Mouse (Mus musculus) ES-Bruce4 (cell line): Measurements from ENCODE around the gene Supt20.

Experiments
- CTCF ChIP-seq: IDR thresholded peaks from one replicate; pipeline ENCODE4 v1.8.1; 2011; ENCODE audit warnings: low read depth, low read length
- EP300 ChIP-seq: IDR thresholded peaks from 2 replicates; pipeline ENCODE4 v1.6.1; 2011; ENCODE audit warnings: low read depth, low read length; ENCODE audit not compliant: insufficient read depth
- POLR2A ChIP-seq: IDR thresholded peaks from one replicate; pipeline ENCODE4 v1.8.1; 2011; ENCODE audit warnings: low read length; ENCODE audit not compliant: insufficient read depth

DNA sequence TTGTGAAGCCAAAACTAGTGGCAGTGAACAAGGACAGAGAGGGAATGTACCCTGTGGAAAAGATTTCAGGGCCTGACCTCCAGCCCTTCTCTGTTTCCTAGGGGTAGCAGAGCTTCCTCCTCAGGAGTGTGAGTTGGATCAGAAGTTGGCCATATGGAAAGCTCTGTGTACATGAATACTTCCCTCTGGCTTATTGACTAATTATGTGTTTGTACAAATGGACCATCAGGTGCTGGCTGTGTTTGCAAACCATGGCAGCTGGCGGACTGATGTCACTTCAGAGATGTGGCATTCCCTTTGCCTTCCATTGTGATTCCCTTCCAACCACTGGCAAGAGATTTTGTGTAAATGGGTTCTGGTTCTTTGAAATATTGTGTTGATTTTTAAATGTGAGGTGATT, 68.7 kb downstream of the Supt20 start:
- TF ChIP-seq CTCF (no peak), POLR2A (no peak), EP300 (no peak)
